Mouse (Mus musculus) MN1 (cell line): ENCODE data around the gene Trappc5.

Experiments
- DNase-seq: peaks from one replicate; pipeline ENCODE4 v3.0.0-alpha.2; 2016; ENCODE audit warnings: low spot score

Trappc5 gene

GRCm38 (mm10) chr8:3676131-3676992, at the start of gene Trappc5:
Trappc5 (plus strand) TSS chr8:3676299.
- peak; percentile 99 for DNase-seq

GRCm38 (mm10) chr8:3626971-3627370, 49.1 kb upstream of the Trappc5 start:
- DNase-seq, result no peak

DNA sequence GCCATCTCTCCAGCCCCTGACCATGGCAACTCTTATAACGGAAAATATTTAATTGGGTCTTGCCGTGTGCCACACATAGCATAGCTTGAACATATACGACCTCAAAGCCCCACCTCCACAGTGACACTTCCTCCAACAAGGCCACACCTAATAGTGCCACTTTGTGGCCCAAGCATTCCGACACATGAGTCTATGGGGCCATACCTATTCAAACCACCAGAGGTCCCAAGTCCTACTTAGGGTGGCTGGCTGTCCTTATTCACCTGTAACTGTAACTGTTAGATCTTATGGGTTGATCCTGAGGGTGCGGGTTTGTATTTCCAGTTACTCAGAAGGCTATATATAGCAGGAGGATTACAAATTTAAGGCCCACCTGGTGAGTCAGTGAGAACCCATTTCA, 48.1 kb upstream of the Trappc5 start:
- no peak for DNase-seq

- peak; percentile 75 for DNase-seq
Observed at GRCm38 (mm10) chr8:3630647-3631477, 45.2 kb upstream of the Trappc5 start, which contains the start of gene Stxbp2. Stxbp2 (plus strand) TSS chr8:3630955.

GRCm38 (mm10) chr8:3631478-3631875, 44.6 kb upstream of the Trappc5 start:
- no peak for DNase-seq

DNA sequence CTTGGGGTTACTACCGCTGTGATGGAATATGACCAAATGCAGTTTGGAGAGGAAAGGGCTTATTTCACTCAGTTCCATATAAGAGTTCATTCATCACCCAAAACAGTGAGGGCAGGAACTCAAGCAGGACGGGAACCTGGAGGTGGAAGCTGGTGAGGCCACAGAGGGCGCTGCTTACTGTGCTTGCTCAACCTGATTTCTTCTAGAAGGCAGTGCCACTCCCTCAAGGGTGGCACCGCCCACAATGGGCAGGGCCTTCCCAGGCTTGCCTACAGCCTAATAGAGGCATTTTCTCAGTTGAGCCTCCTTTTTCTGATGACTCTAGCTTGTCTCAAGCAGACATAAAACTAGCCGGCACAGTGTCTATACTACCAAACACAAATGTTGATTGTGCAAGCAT, 30.3 kb upstream of the Trappc5 start:
- DNase-seq, result no peak

- no peak for DNase-seq
Observed at GRCm38 (mm10) chr8:3646824-3647531, 29.1 kb upstream of the Trappc5 start.

GRCm38 (mm10) chr8:3647561-3647960, 28.5 kb upstream of the Trappc5 start:
- DNase-seq, result no peak

DNA sequence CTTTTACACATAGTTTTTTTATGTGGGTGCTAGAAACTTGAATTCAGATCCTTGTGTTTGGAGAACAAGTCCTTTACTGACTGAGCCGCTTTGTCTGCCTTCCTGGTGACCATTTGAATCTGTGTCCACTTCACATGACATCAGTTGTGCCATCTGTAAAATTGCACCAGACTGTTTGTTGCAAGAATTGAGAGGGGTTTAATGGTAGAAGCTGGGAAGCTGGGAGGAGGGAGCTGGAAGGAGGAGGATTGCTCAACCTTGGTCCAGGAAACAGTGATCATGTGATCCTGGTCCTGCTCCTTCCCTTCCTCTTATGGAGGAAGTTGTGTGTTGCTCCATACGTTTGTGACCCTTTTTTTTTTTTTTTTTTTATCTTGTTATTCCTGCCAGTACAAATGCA, 27.8 kb upstream of the Trappc5 start:
- no peak for DNase-seq

GRCm38 (mm10) chr8:3648990-3649389, 27.1 kb upstream of the Trappc5 start:
- DNase-seq, result no peak

DNA sequence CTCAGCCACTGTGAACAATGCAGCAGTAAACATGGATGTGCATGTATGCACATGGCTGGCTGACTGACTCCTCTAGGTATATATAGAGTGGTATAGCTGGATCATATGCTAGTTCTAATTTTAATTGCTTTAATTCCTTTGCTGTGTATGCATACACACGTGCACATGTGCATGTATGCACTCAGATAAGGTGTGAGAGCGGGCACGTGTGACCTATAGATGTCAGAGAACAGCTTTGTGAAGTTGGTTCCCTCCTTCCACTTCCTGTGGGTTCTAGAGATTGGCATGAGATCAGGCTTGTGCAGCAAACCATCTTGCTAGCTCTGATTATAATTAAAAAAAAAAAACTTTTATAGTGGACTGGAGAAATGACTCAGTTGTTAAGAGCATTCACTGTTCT, 23.3 kb upstream of the Trappc5 start:
- no peak for DNase-seq

GRCm38 (mm10) chr8:3654726-3655508, 21.2 kb upstream of the Trappc5 start:
- DNase-seq, result no peak

DNA sequence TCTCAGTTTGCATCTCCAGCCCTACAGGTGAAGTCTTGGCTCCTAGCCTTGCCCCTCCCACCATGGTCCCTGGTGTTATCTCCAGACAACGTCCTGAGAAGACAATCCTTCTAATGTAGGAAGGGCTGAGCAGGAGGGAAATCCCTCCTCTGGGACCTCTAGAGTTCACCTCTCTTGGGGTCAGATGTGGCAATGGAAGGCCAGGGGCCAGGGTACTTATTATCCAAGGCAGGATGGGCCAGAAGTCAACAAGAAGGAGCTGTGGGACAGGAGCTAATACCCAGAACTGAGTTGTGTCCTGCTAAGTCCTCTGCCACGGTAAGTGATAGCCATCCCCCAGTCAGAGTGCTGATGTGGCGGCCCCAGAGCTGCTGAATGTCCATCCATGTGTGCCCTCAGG, 20.6 kb upstream of the Trappc5 start, which contains the start of gene Retn:
Gene Retn, plus strand, starts transcription at position 245 of the 400 bp plus-strand sequence.
- DNase-seq, result no peak

- DNase-seq, result peak; percentile 39
Observed at GRCm38 (mm10) chr8:3656725-3657381, 19.2 kb upstream of the Trappc5 start.

GRCm38 (mm10) chr8:3660889-3661288, 15.2 kb upstream of the Trappc5 start:
- DNase-seq, result no peak

- DNase-seq, result no peak
Observed at GRCm38 (mm10) chr8:3664405-3664804, 11.7 kb upstream of the Trappc5 start.

DNA sequence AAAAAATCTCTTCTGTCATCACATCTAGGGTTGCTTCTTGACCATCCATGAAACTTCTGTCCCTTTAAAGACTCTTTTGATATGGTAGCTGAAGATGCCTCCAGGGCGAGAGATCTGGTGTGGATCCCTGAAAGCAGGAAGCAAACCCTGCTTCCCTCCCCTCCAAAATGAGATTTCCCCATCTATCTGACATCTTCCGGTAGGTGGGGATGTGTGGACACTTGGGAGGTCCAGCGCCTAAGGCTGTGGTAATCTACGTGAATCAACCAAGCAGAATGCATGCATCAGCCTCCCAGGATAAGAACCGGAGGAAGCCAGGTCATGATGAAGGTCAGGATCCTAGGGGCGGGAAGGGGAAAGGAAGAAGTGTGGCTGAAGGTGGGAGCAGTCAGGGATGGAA, 10.6 kb upstream of the Trappc5 start, which contains the start of gene Mcemp1:
Gene Mcemp1, plus strand, starts transcription at position 248 of the 400 bp plus-strand sequence.
- no peak for DNase-seq

- DNase-seq, result no peak
Observed at GRCm38 (mm10) chr8:3670388-3670787, 5.7 kb upstream of the Trappc5 start.

GRCm38 (mm10) chr8:3671980-3672491, 4.1 kb upstream of the Trappc5 start, which contains the start of gene Fcor:
Fcor (minus strand) TSS chr8:3672362.
- DNase-seq, result peak; percentile 92

DNA sequence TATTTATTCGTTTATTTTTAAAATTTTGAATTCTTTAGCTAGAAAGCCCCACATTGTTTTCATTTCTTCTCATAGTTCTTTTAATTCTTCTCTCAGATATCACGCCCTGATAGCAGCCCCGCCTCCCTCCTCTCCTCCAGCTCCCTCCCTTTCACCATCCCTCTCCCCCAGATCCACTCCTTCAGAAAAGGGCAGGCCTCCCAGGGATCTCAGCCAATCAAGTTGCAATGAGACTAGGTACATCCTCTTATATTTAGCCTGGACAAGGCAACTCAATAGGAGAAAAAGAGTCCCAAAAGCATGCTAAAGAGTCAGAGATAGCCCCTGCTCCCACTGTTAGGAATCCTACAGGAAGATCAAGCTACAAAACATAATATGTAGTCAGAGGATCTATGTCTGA, 1.4 kb upstream of the Trappc5 start:
- peak; percentile 54 for DNase-seq
